Mouse (Mus musculus) cerebellum, postnatal 25 days (tissue): ENCODE measurements around the gene Tmprss5.

Source experiments
- DNase-seq, 2 experiments: peaks; one replicate each; pipeline ENCODE4 v3.0.0; 2021; ENCODE audit warnings: mixed read lengths in 2 of 2

Tmprss5 gene

DNA sequence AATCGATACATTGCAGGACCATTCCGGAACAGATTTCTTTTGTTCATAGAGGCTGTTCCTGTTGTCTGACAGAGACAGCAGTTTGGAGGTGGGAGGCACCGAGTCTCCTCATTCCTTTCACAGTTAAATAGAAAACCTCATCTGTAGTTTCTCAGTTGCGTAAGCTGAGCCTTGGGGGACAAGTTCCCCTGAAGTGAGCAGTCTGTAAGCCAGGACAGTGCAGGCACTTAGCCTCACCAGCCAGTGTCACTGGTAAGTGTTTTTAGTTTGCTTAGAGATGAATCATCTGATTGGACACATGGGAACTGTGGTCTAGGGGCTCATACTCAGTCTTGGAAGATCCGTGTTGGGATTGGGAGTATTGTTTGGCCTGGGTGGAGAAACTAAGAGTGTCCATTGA is at the start of gene Tmprss5:
TSS of gene Tmprss5 (plus strand) at position 154 of the 400 bp plus-strand sequence.
- no peak for DNase-seq

DNA sequence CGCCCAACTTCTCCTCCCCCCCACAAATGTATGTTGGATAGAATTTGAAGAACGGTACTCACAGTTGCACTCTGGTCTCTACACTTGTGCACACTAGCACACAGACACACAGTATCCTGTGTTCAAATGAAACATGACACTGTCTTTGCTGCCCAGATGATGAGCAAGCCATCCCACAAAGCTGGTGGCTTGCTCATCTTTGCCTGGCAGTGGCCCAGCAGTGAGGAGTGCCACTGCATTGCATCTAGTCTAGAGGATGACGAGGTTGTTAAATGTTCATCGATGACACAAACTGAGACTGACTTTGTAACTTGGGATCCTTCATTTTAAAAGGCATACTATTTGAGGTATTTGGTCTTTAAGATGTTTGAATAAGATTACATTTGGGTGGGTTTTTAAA is 46.3 kb upstream of the Tmprss5 start:
- no peak for DNase-seq

GRCm38 (mm10) chr9:49050901-49051300 is 30.2 kb upstream of the Tmprss5 start:
- DNase-seq = no peak

DNA sequence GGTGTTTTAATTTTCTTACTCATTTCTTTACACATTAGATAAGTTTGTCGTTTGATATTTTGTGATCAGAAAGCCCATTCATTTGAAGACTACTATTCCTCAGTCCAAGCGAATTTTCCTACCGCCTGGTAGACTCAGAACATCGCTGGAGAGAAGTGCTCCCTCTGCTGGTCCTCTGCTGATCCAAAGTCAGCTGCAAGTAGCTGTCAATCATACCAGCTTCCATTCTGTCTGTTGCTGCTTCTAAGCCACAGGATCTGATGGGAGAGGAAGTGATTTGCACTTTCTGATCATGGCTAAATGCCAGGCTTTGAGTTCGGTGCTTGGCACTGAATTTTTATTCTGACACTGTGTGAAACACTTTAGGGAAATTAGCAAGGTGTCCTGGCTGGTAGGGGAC is 29.7 kb upstream of the Tmprss5 start:
- DNase-seq = peak; percentile 61 to 80

GRCm38 (mm10) chr9:49054028-49054427 is 27.0 kb upstream of the Tmprss5 start:
- no peak for DNase-seq

DNA sequence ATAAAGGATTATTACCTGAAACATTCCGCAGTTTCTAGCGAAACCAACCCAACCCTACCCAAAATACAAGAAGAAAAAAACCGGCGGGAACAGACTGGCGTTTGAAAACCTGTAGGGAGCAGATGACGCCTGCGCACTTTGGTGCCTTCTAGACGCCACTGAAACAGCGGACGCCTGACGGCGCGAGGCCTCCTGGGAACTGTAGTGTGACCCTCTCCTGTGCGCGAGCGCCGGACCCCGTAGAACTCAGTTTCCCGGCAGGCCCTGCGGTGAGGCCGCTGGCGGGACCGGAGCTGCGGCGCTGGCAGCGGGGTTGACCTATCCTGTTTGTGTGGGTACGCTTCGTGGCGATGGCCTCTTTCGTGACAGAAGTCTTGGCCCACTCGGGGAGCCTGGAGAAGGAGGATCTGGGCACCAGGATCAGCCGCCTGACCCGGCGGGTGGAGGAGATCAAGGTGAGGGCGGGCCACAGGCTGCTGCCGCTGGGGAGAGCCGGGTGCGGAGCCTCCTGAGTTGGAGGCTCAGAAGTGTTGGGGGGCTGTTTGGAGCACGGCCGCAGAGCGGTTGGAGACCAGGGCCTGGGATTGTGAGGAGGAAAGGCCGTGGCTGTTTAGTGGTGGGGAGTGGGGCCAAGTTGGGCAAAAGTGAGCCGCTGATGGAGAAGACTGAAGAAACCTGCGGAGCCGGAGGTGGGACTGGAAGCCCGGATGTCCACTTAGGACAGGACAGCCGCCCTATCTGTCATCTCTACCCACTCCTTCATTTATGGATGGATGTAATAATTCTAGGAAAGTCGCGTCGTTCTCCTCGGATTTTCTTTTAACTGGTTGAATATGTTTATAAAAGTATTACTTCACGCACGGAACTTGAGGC is 25.5 kb upstream of the Tmprss5 start, which contains the start of gene Zw10:
TSS of gene Zw10 (plus strand) at position 281 of the 873 bp plus-strand sequence.
- peak; percentile 94 to 97 for DNase-seq

DNA sequence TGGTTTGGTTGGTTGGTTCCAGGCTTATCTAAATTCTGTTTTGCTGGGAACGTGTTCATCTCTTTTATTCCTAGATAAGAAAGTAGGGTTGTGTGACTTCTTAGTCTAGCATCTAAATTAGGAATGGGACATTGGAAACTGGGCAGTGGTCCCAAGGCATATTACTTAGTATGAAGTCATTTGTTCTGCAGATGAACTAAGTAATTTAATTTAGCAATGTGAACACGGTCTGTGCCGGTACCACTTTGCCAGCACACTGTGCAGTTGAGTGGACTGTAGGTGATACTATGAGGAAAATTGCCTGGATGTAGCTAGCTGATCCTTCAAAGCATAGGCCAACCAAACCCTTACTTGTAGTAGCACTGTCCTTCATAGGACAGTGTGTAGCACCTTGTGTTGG is 4.2 kb upstream of the Tmprss5 start:
- DNase-seq = no peak

- DNase-seq = peak; percentile 82 to 91
Measured at GRCm38 (mm10) chr9:49081561-49081960, 501 bp downstream of the Tmprss5 start.

DNA sequence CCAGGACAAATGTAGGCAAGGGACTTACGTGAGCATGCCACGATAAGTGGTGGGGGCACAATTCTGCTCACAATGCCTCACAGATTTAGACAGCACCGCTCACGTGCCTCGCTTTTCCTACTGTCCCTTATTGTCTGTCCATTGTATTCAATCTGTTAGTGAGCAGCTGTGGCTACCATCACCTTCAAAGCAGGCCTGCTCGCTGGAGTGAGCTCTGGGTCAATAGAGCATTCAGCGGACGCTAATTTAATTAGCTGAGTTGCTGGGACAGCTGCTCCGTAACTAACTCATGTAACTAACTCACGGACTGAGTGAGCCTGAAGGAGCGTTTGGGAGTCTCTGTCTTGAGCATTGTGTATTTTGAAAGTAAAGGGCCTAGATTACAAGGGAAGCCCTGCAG is 6.3 kb downstream of the Tmprss5 start:
- no peak for DNase-seq

DNA sequence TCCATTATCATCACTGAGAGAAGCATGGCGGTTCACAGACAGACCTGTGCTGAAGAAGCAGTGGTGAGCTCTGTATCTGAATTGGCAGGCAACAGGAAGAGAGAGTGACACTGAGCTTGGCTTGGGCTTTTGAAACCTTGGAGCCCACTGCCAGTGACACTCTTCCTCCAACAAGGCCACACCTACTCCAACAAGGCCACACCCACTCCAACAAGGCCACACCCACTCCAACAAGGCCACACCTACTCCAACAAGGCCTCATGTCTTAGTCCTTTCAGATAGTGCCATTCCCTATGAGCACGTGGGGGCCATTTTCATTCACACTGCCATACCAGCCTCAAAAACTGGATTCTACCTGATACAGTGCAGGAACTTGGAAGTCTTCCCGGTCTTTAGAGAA is 17.8 kb downstream of the Tmprss5 start:
- DNase-seq = no peak

DNA sequence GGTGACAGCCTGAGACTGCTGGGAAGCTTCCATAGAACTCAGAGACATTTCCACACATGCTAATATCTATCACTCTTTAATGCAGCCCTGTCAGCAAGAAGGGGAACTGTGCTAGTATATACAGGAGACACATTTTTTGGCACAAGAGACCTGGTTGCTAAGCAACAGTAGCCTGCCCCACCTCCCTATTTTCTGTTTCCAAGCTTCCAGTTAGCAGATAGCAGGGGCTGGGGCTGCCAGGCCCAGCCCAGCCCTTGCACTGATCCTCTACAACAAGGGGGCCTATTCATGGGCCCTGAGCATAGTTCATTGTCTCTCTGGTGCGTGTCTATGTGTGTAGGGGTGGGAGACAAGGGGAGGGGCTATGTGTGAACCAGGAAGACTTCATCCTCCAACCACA is 21.3 kb downstream of the Tmprss5 start:
- no peak for DNase-seq

- DNase-seq = no peak
Measured at GRCm38 (mm10) chr9:49109101-49109500, 28.0 kb downstream of the Tmprss5 start.

- DNase-seq = no peak
Measured at GRCm38 (mm10) chr9:49110476-49111220, 29.6 kb downstream of the Tmprss5 start.

DNA sequence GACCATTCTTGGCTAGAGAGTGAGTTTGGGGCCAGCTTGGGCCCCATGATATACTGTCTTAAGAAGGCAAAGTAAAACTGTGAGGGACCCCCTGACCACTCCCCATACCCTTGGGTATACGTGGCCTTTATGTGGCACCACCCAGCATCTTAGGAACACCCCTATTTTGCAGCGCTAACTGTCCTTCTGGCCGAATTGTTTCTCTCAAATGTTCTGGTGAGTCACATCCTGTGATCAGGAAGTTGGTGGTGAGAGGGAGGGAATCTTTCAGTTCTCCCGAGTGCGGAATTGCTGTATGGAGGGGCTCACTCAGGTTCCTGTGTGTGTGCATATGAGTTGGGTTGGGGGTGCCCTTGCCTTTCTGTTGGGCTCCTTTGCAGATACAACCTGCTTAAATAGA is 30.2 kb downstream of the Tmprss5 start:
- no peak for DNase-seq

DNA sequence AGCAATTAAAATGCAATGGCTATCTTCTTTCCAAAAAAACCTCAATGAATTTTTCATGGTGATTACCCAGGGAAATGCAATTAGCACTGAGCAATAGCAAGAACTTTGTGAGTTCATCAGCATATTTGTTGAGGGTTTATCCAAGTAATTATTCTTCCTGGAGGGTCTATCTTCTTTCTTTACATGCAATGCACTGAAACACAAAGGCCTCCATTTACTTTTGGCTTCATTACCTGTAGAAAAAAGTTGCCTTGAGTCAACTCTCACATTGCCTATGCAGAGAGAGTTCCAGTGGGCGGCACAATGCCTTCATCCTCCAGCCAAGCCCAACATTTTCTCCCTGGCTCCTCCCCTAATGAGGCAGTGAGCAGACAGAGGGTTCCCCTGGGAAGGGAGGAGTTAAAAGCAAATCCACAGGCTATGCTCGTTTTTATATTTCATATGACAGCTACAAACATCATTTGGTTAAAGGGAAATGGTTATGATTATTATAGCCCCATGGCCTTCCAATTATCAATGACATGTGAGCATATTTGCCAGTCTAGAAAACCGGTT is 37.3 kb downstream of the Tmprss5 start:
- DNase-seq = no peak

- DNase-seq = no peak
Measured at GRCm38 (mm10) chr9:49119759-49120158, 38.7 kb downstream of the Tmprss5 start.

DNA sequence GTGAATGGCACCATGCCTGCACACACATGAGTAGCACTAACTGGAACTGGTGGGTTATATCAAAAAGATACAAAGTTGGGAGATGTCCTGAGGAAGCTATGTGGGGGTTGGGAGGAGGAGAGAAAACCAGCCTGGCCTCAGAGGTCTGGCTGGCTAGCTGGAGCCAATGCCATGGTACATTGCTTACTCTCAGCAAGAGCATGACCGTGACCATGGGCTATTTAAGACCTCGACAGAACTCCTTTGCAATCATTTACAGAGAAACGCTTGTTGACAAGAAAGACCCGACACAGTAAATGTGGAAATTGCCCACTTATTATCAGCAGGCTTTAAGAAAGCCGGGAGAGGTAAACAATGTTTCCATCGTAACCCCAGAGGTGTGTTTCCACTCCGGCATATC is 44.6 kb downstream of the Tmprss5 start:
- DNase-seq = no peak

GRCm38 (mm10) chr9:49130514-49131010 is 49.5 kb downstream of the Tmprss5 start:
- DNase-seq = peak in 1 of 2 experiments; percentile 28

GRCm38 (mm10) chr9:49143841-49144240 is 62.8 kb downstream of the Tmprss5 start:
- no peak for DNase-seq

- DNase-seq = peak in 1 of 2 experiments; percentile 18
Measured at GRCm38 (mm10) chr9:49145776-49146175, 64.7 kb downstream of the Tmprss5 start.

DNA sequence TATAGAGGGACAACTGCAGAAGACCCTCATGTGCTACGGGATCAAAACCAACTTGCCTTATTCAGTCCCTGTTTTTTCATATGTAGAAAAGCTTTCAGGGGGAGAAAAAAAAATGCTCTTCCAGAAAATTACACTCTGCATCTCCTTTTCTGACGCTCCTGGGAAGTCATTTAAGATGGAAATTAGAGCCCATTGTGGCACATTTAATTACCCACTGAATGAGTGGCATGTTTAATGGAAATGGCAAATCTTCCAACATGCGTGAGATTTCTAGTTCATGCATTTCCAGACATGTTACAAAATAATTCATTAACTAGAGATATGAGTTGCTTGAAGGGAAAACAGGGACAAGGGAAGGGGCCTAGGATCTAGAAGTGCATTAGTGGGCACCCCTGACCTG is 66.0 kb downstream of the Tmprss5 start:
- DNase-seq = no peak
